Mouse (Mus musculus) left cerebral cortex, adult 11 months (tissue): ENCODE data around the gene Mad2l2.

Experiments used
- DNase-seq: peaks from one replicate; pipeline ENCODE4 v3.0.0; 2022; ENCODE audit warnings: low spot score

Mad2l2 gene

GRCm38 (mm10) chr4:148140098-148141011 lies 10.2 kb downstream of the Mad2l2 start:
- peak; percentile 90 for DNase-seq

- no peak for DNase-seq
These were observed 13.5 kb downstream of the Mad2l2 start for GRCm38 (mm10) chr4:148143721-148144120.

- DNase-seq, result no peak
These were observed 17.5 kb downstream of the Mad2l2 start for GRCm38 (mm10) chr4:148147714-148148113.

- no peak for DNase-seq
These were observed 19.4 kb downstream of the Mad2l2 start for GRCm38 (mm10) chr4:148149540-148149939.

GRCm38 (mm10) chr4:148150242-148150641 lies 20.1 kb downstream of the Mad2l2 start:
- no peak for DNase-seq

- DNase-seq, result no peak
These were observed 20.7 kb downstream of the Mad2l2 start for GRCm38 (mm10) chr4:148150953-148151266.

- DNase-seq, result peak; percentile 78
These were observed 21.3 kb downstream of the Mad2l2 start, which contains the start of gene Fbxo6 for GRCm38 (mm10) chr4:148151267-148152168. Gene Fbxo6, minus strand, starts transcription at chr4:148152140.

GRCm38 (mm10) chr4:148152547-148152946 lies 22.4 kb downstream of the Mad2l2 start:
- no peak for DNase-seq

- DNase-seq, result no peak
These were observed 23.8 kb downstream of the Mad2l2 start for GRCm38 (mm10) chr4:148154006-148154405.

- no peak for DNase-seq
These were observed 24.8 kb downstream of the Mad2l2 start for GRCm38 (mm10) chr4:148154982-148155381.

- no peak for DNase-seq
These were observed 28.5 kb downstream of the Mad2l2 start for GRCm38 (mm10) chr4:148158436-148159348.

GRCm38 (mm10) chr4:148159544-148160435 lies 29.6 kb downstream of the Mad2l2 start:
- DNase-seq, result peak; percentile 98

GRCm38 (mm10) chr4:148160436-148161390 lies 30.5 kb downstream of the Mad2l2 start, which contains the start of the genes Fbxo44 and Fbxo2:
Gene Fbxo44, minus strand, starts transcription at chr4:148160482.
Gene Fbxo2, plus strand, starts transcription at chr4:148160621.
- DNase-seq, result no peak

GRCm38 (mm10) chr4:148164002-148164439 lies 33.8 kb downstream of the Mad2l2 start:
- peak; percentile 77 for DNase-seq

GRCm38 (mm10) chr4:148164461-148164860 lies 34.3 kb downstream of the Mad2l2 start:
- DNase-seq, result no peak

GRCm38 (mm10) chr4:148165551-148165950 lies 35.4 kb downstream of the Mad2l2 start:
- DNase-seq, result no peak

- DNase-seq, result peak; percentile 79
These were observed 36.2 kb downstream of the Mad2l2 start for GRCm38 (mm10) chr4:148166431-148166830.

- peak; percentile 66 for DNase-seq
These were observed 36.8 kb downstream of the Mad2l2 start for GRCm38 (mm10) chr4:148166986-148167385.

- no peak for DNase-seq
These were observed 38.1 kb downstream of the Mad2l2 start for GRCm38 (mm10) chr4:148168287-148168686.
